Mouse (Mus musculus) heart, adult 2 months (tissue): Measurements from ENCODE around the gene Mras. TPM values are rescaled to one million over a fixed set of nuclear protein-coding genes. Genes with fewer than 3 reads are reported as not detected.

ENCODE experiments used
- DNase-seq, 2 experiments: peaks; one replicate each; pipeline ENCODE4 v3.0.0; 2021
- H3K27ac ChIP-seq: fragments of 200-600 bp; 2 replicates; pipeline ENCODE4 v1.8.1; 2022
- H3K27me3 ChIP-seq: fragments of 200-500 bp; 2 replicates; pipeline ENCODE4 v1.6.1; 2012; ENCODE audit warnings: mild to moderate bottlenecking, low read length, inconsistent platforms, mixed read lengths; ENCODE audit not compliant: control insufficient read depth, insufficient read depth
- H3K36me3 ChIP-seq: fragments of 200-500 bp; 2 replicates; pipeline ENCODE4 v1.6.1; 2012; ENCODE audit warnings: low read length, inconsistent platforms; ENCODE audit not compliant: control insufficient read depth, insufficient read depth
- H3K4me1 ChIP-seq: fragments of 200-500 bp; 2 replicates; pipeline ENCODE4 v1.6.1; 2011; ENCODE audit warnings: low read length; ENCODE audit not compliant: control insufficient read depth, insufficient read depth
- H3K4me3 ChIP-seq: fragments of 200-600 bp; 2 replicates; pipeline ENCODE4 v1.8.1; 2022
- H3K79me2 ChIP-seq: fragments of 200-500 bp; replicated peaks from 2 replicates; pipeline ENCODE4 v1.6.1; 2012; ENCODE audit warnings: mild to moderate bottlenecking, inconsistent platforms, low read length, moderate library complexity, mixed read lengths; ENCODE audit not compliant: control insufficient read depth, insufficient read depth
- H3K9ac ChIP-seq: fragments of 200-500 bp; 2 replicates; pipeline ENCODE4 v1.6.1; 2012; ENCODE audit warnings: low read depth, mild to moderate bottlenecking, control low read depth, inconsistent platforms, low read length, mixed read lengths
- CTCF ChIP-seq: fragments of 200-600 bp; IDR thresholded peaks from 2 replicates; pipeline ENCODE4 v1.8.1; 2022; ENCODE audit warnings: antibody characterized with exemption, mild to moderate bottlenecking, moderate library complexity
- EP300 ChIP-seq: fragments of 200-500 bp; IDR thresholded peaks from 2 replicates; pipeline ENCODE4 v1.6.1; 2011; ENCODE audit warnings: low read depth, low read length, control low read depth; ENCODE audit not compliant: insufficient read depth
- POLR2A ChIP-seq: fragments of 200-500 bp; IDR thresholded peaks from 2 replicates; pipeline ENCODE4 v1.6.1; 2011; ENCODE audit warnings: mild to moderate bottlenecking, low read depth, low read length, control low read depth; ENCODE audit not compliant: insufficient read depth
- WGBS: fragments of 180-500 bp; shearing (Covaris S2); methylation state at CpG from one replicate; pipeline ENCODE4 v1.1.7; 2018; 5-methylcytosine and 5-hydroxymethylcytosine counted together
- intact Hi-C: fragments of 180-260 bp; cut with DNase I; formaldehyde crosslinking; loops from one replicate; pipeline ENCODE4 v1.15.1; 2025
- polyA plus RNA-seq: library from polyadenylated mRNA; depleted of rRNA; stranded (reverse); fragments of >200 nt; gene quantifications from 2 replicates; pipeline ENCODE4 v1.2.3, GENCODE M21; 2012
- total RNA-seq, 2 experiments: library from RNA; stranded (reverse); gene quantifications; 2 replicates each; pipeline ENCODE4 v1.2.3; 2021

Mras gene
- total and polyA plus RNA-seq, 3 experiments, result 4.7 to 6.6 (median 5.1) TPM

GRCm38 (mm10) chr9:99471334-99471733, 34.2 kb upstream of the Mras start:
- Histone ChIP-seq H3K4me3 (no peak overlapping the region), H3K36me3 (no peaks in the 10 kb centered on the region), H3K27ac (no peak overlapping the region), H3K9ac (no peak overlapping the region), H3K79me2 (no peaks in the 10 kb centered on the region), H3K27me3 (no peaks in the 10 kb centered on the region), H3K4me1 (no peaks in the 10 kb centered on the region)
- TF ChIP-seq EP300 (no peak), POLR2A (no peak), CTCF (no peak)
- intact Hi-C loops, result no loop called here
- 73% methylated on average over 7 of the region's 7 CpGs for WGBS
- DNase-seq, result no peak

GRCm38 (mm10) chr9:99470347-99471092, 33.3 kb upstream of the Mras start:
- Histone ChIP-seq H3K4me3 (no peak overlapping the region), H3K27ac (no peak overlapping the region), H3K36me3 (no peaks in the 10 kb centered on the region), H3K27me3 (no peaks in the 10 kb centered on the region), H3K9ac (no peak overlapping the region), H3K4me1 (no peaks in the 10 kb centered on the region), H3K79me2 (no peaks in the 10 kb centered on the region)
- DNase-seq, result no peak
- intact Hi-C loops, result no loop called here
- WGBS, result 51% methylated on average over 16 of the region's 16 CpGs
- TF ChIP-seq CTCF, result no peak
- TF ChIP-seq EP300, result no peak
- no peak for TF ChIP-seq POLR2A

GRCm38 (mm10) chr9:99469681-99470273, 32.6 kb upstream of the Mras start:
- no peaks in the 10 kb centered on the region for H3K79me2 ChIP-seq
- TF ChIP-seq EP300 (no peak), CTCF (peak; percentile 55)
- intact Hi-C loops, result loop anchor here (2.0 kb wide), 1 partner anchor 111 kb away; no protein-coding TSS in a partner anchor
- H3K4me3 ChIP-seq, result no peak overlapping the region
- no peaks in the 10 kb centered on the region for H3K27me3 ChIP-seq
- no peak overlapping the region for H3K9ac ChIP-seq
- no peaks in the 10 kb centered on the region for H3K4me1 ChIP-seq
- 58% methylated on average over 8 of the region's 8 CpGs for WGBS
- H3K36me3 ChIP-seq, result no peaks in the 10 kb centered on the region
- no peak overlapping the region for H3K27ac ChIP-seq
- no peak for DNase-seq

- Histone ChIP-seq H3K36me3 (no peaks in the 10 kb centered on the region), H3K27ac (no peak overlapping the region), H3K4me3 (no peak overlapping the region), H3K27me3 (no peaks in the 10 kb centered on the region), H3K79me2 (no peaks in the 10 kb centered on the region), H3K4me1 (no peaks in the 10 kb centered on the region), H3K9ac (no peak overlapping the region)
- no peak for TF ChIP-seq CTCF
- no peak for TF ChIP-seq EP300
- TF ChIP-seq POLR2A, result no peak
- DNase-seq, result no peak
- WGBS, result 75% methylated on average over 9 of the region's 9 CpGs
- intact Hi-C loops, result loop anchor here (2.0 kb wide), 1 partner anchor 112 kb away; no protein-coding TSS in a partner anchor
Measured at GRCm38 (mm10) chr9:99468572-99468971, 31.4 kb upstream of the Mras start.

- 61% methylated on average over 6 of the region's 6 CpGs for WGBS
- Histone ChIP-seq H3K27me3 (no peaks in the 10 kb centered on the region), H3K27ac (no peak overlapping the region), H3K4me3 (no peak overlapping the region), H3K36me3 (no peaks in the 10 kb centered on the region), H3K79me2 (no peaks in the 10 kb centered on the region), H3K4me1 (no peaks in the 10 kb centered on the region), H3K9ac (no peak overlapping the region)
- intact Hi-C loops, result no loop called here
- DNase-seq, result no peak
- no peak for TF ChIP-seq CTCF
- no peak for TF ChIP-seq POLR2A
- no peak for TF ChIP-seq EP300
Measured at GRCm38 (mm10) chr9:99464876-99465275, 27.7 kb upstream of the Mras start.

- no peaks in the 10 kb centered on the region for H3K36me3 ChIP-seq
- TF ChIP-seq POLR2A (no peak), CTCF (no peak), EP300 (no peak)
- H3K9ac ChIP-seq, result no peak overlapping the region
- no peak overlapping the region for H3K27ac ChIP-seq
- 90% methylated on average over 4 of the region's 4 CpGs for WGBS
- H3K27me3 ChIP-seq, result no peaks in the 10 kb centered on the region; the same call in 1 of the 2 replicates
- no peaks in the 10 kb centered on the region for H3K79me2 ChIP-seq
- no peaks in the 10 kb centered on the region for H3K4me1 ChIP-seq
- intact Hi-C loops, result loop anchor here (10.0 kb wide), 1 partner anchor 205 kb away; no protein-coding TSS in a partner anchor
- H3K4me3 ChIP-seq, result no peak overlapping the region
- no peak for DNase-seq
Measured at GRCm38 (mm10) chr9:99459730-99460129, 22.5 kb upstream of the Mras start.
